Mouse (Mus musculus) olfactory bulb, adult 2 months (tissue): ENCODE measurements around the gene Hk1.

ENCODE experiments used
- CTCF ChIP-seq: fragments of 200-500 bp; IDR thresholded peaks from 2 replicates; pipeline ENCODE4 v1.5.1; 2012; ENCODE audit warnings: low read depth, mild to moderate bottlenecking, low read length, moderate library complexity; ENCODE audit not compliant: insufficient read depth
- POLR2A ChIP-seq: fragments of 200-500 bp; IDR thresholded peaks from 2 replicates; pipeline ENCODE4 v1.6.1; 2012; ENCODE audit warnings: mild to moderate bottlenecking, low read depth, low read length, moderate library complexity; ENCODE audit not compliant: insufficient read depth

- no peak for TF ChIP-seq CTCF
- no peak for TF ChIP-seq POLR2A
Measured at GRCm38 (mm10) chr10:62338626-62339025, 41.1 kb downstream of the Hk1 start.
